7 mouse cellular contexts compared by ENCODE assay signal in genomic region chr2:34407596-34407995, GRCm38 (mm10). TPM values are rescaled to one million over a fixed set of nuclear protein-coding genes. Genes with fewer than 3 reads are reported as not detected.
DNase-seq lines count a peak whose midpoint lies in the region; ATAC-seq and TF ChIP-seq lines count a peak whose summit lies in the region.

No protein-coding gene starts in this region.

- H3K4me1 ChIP-seq in testis, adult 2 months (ENCODE audit: control insufficient read depth, insufficient read depth, low read length) = peaks cover 6% of the 10 kb centered on the region
- peaks cover 19% of the 10 kb centered on the region for H3K4me1 ChIP-seq in forebrain, embryonic 12.5 days
- peaks cover 20% of the 10 kb centered on the region for H3K4me1 ChIP-seq in liver, embryonic 12.5 days
- H3K4me1 ChIP-seq in stomach, postnatal 0 days (replicated peaks; ENCODE audit: control insufficient read depth, insufficient read depth) = 0 out of 2 replicates have a peak, but pooled peaks cover 2% of the 10 kb centered on the region

- no peak overlapping the region for H3K27ac ChIP-seq in testis, adult 2 months (ENCODE audit: control insufficient read depth, insufficient read depth, low read depth, low read length)
- H3K27ac ChIP-seq in forebrain, embryonic 12.5 days = no peak overlapping the region
- H3K27ac ChIP-seq in liver, embryonic 12.5 days = peak overlapping the region; percentile 84; the same call in 1 of the 2 replicates
- no peak overlapping the region for H3K27ac ChIP-seq in stomach, postnatal 0 days (replicated peaks)

- H3K9ac ChIP-seq in forebrain, embryonic 12.5 days = peak overlapping the region; percentile 76
- H3K9ac ChIP-seq in liver, embryonic 12.5 days = peak overlapping the region; percentile 95
- peak overlapping the region; percentile 95 for H3K9ac ChIP-seq in stomach, postnatal 0 days (ENCODE audit: low read length)

- H3K4me3 ChIP-seq in testis, adult 2 months (ENCODE audit: control insufficient read depth, low read depth, low read length) = peak overlapping the region; percentile 26; the same call in 1 of the 2 replicates
- H3K4me3 ChIP-seq in forebrain, embryonic 12.5 days (replicated peaks) = peak overlapping the region; percentile 90
- H3K4me3 ChIP-seq in liver, embryonic 12.5 days = peak overlapping the region; percentile 97
- peak overlapping the region; percentile 96 for H3K4me3 ChIP-seq in stomach, postnatal 0 days (ENCODE audit: low read depth, low read length)

- H3K9me3 ChIP-seq in forebrain, embryonic 12.5 days = no peaks in the 10 kb centered on the region
- no peaks in the 10 kb centered on the region for H3K9me3 ChIP-seq in liver, embryonic 12.5 days (replicated peaks)
- H3K9me3 ChIP-seq in stomach, postnatal 0 days (ENCODE audit: control insufficient read depth, low read length) = no peaks in the 10 kb centered on the region

- no peak for DNase-seq in testis, postnatal 14 days (ENCODE audit: low spot score)
- DNase-seq in stomach, postnatal 0 days (ENCODE audit: low spot score) = no peak
- no peak for DNase-seq in frontal cortex, postnatal 10 days (ENCODE audit: low spot score in 2 of 2)
- DNase-seq in layer of hippocampus, postnatal 36 days = no peak

- no peak for TF ChIP-seq CTCF in testis, adult 2 months (IDR thresholded peaks at IDR 0.05; ENCODE audit: control insufficient read depth, insufficient read depth, insufficient replicate concordance, low read depth, low read length)
- no peak for TF ChIP-seq CTCF in stomach, postnatal 0 days (IDR thresholded peaks at IDR 0.05; ENCODE audit: low read depth)

- peak overlapping the region; percentile 95 for H3K4me2 ChIP-seq in forebrain, embryonic 12.5 days
- peak overlapping the region; percentile 83 for H3K4me2 ChIP-seq in liver, embryonic 12.5 days
- H3K4me2 ChIP-seq in stomach, postnatal 0 days (replicated peaks; ENCODE audit: low read depth) = peak overlapping the region; percentile 76

- WGBS in forebrain, embryonic 12.5 days = 29% methylated on average over 7 of the region's 7 CpGs
- WGBS in liver, embryonic 12.5 days (ENCODE audit: insufficient replicate concordance) = 36% methylated on average over 7 of the region's 7 CpGs
- whole genome bisulfite sequencing in stomach, postnatal 0 days = 28% methylated on average over 7 of the region's 7 CpGs

- no peak for ATAC-seq in forebrain, embryonic 12.5 days (ENCODE audit: low FRiP score)
- no peak for ATAC-seq in liver, embryonic 12.5 days
- ATAC-seq in stomach, postnatal 0 days (ENCODE audit: low FRiP score, low TSS enrichment) = no peak

- TF ChIP-seq POLR2A in testis, adult 2 months (IDR thresholded peaks at IDR 0.05; ENCODE audit: control insufficient read depth, low read depth, low read length) = no peak

- H3K36me3 ChIP-seq in testis, adult 2 months (ENCODE audit: control insufficient read depth, insufficient read depth, low read length) = no peaks in the 10 kb centered on the region
- no peaks in the 10 kb centered on the region for H3K36me3 ChIP-seq in forebrain, embryonic 12.5 days (replicated peaks)
- no peaks in the 10 kb centered on the region for H3K36me3 ChIP-seq in liver, embryonic 12.5 days
- H3K36me3 ChIP-seq in stomach, postnatal 0 days (ENCODE audit: control insufficient read depth, insufficient read depth, low read length) = 0 out of 2 replicates have a peak, but pooled peaks cover 2% of the 10 kb centered on the region

- no peak for TF ChIP-seq EP300 in stomach, postnatal 0 days (optimal IDR thresholded peaks at IDR 0.05)

- H3K27me3 ChIP-seq in testis, adult 2 months (ENCODE audit: control insufficient read depth, insufficient read depth, low read length) = no peaks in the 10 kb centered on the region
- no peaks in the 10 kb centered on the region for H3K27me3 ChIP-seq in forebrain, embryonic 12.5 days
- H3K27me3 ChIP-seq in liver, embryonic 12.5 days (replicated peaks) = no peaks in the 10 kb centered on the region
- no peaks in the 10 kb centered on the region for H3K27me3 ChIP-seq in stomach, postnatal 0 days (ENCODE audit: control insufficient read depth, insufficient read depth, low read length)

RNA-seq across cellular contexts. Expression of gene Mapkap1, which starts 1.0 kb away (rescaled TPM):
- polyA plus RNA-seq in testis, adult 2 months (2012; rRNA removed) = 52.1 and 64.3 TPM in 2 replicates
- 109 and 110 TPM in 2 replicates for polyA plus RNA-seq in forebrain, embryonic 12.5 days (2016; fragmentation: Nextera tagmentation; extraction: Ambion mirVana)
- 50.5 and 52.8 TPM in 2 replicates for polyA plus RNA-seq in liver, embryonic 12.5 days (2016; fragmentation: Nextera tagmentation; extraction: Ambion mirVana)
- 57.8 and 61.0 TPM in 2 replicates for polyA plus RNA-seq in stomach, postnatal 0 days (2015; fragmentation: Nextera tagmentation; extraction: Ambion mirVana)
- 10 to 100 TPM; 72.8 to 81.3 TPM for total RNA-seq in layer of hippocampus, postnatal 36 days (2021)

RNA-seq across cellular contexts. Expression of gene Pbx3, which starts 34.7 kb away (rescaled TPM):
- polyA plus RNA-seq in testis, adult 2 months (2012; rRNA removed) = 5.4 and 5.9 TPM in 2 replicates
- polyA plus RNA-seq in forebrain, embryonic 12.5 days (2016; fragmentation: Nextera tagmentation; extraction: Ambion mirVana) = 59.1 and 61.0 TPM in 2 replicates
- 12.0 and 14.4 TPM in 2 replicates for polyA plus RNA-seq in liver, embryonic 12.5 days (2016; fragmentation: Nextera tagmentation; extraction: Ambion mirVana)
- polyA plus RNA-seq in stomach, postnatal 0 days (2015; fragmentation: Nextera tagmentation; extraction: Ambion mirVana) = 11.6 and 14.1 TPM in 2 replicates
- 1 to 10 TPM; 7.2 to 7.9 TPM for total RNA-seq in layer of hippocampus, postnatal 36 days (2021)

Comparison
In these comparisons a context has a peak if more than half of its experiments do, and no peak if none do; other contexts are left out.
1. H3K4me3 ChIP-seq: peak in every context shown above with its lines; median percentile 97 in liver, embryonic 12.5 days; 96 in stomach, postnatal 0 days; 90 in forebrain, embryonic 12.5 days; 26 in testis, adult 2 months.